Mouse (Mus musculus) intestine, embryonic 14.5 days (tissue): ENCODE results near the gene Zhx3. TPM values are rescaled to one million over a fixed set of nuclear protein-coding genes. Genes with fewer than 3 reads are reported as not detected.

ENCODE experiments used
- ATAC-seq: fragments of 200-750 bp; cut with Nextera tagmentation; replicated peaks from 2 replicates; pipeline ENCODE4 v1.8.0; 2017; ENCODE audit warnings: low read depth, moderate number of reproducible peaks, moderate TSS enrichment, moderate library complexity; ENCODE audit not compliant: low FRiP score, low TSS enrichment
- DNase-seq: peaks from one replicate; pipeline ENCODE4 v3.0.0-alpha.2; 2018; ENCODE audit warnings: low spot score
- H3K27ac ChIP-seq: fragments of 300-500 bp; sonication (generic); 2 replicates; pipeline ENCODE4 v1.5.1; 2014; ENCODE audit warnings: low read depth, mild to moderate bottlenecking, control low read depth
- H3K27me3 ChIP-seq: fragments of 300-500 bp; sonication (generic); replicated peaks from 2 replicates; pipeline ENCODE4 v1.6.1; 2014; ENCODE audit warnings: low read length, control low read depth; ENCODE audit not compliant: control insufficient read depth, insufficient read depth
- H3K36me3 ChIP-seq: fragments of 300-500 bp; sonication (generic); 2 replicates; pipeline ENCODE4 v1.6.1; 2014; ENCODE audit warnings: low read length, control low read depth; ENCODE audit not compliant: control insufficient read depth, insufficient read depth
- H3K4me1 ChIP-seq: fragments of 300-500 bp; sonication (generic); replicated peaks from 2 replicates; pipeline ENCODE4 v1.6.1; 2014; ENCODE audit warnings: low read length, control low read depth, mixed read lengths; ENCODE audit not compliant: control insufficient read depth, insufficient read depth
- H3K4me2 ChIP-seq: fragments of 300-500 bp; sonication (generic); 2 replicates; pipeline ENCODE4 v1.6.1; 2014; ENCODE audit warnings: low read length
- H3K4me3 ChIP-seq: fragments of 300-500 bp; sonication (generic); 2 replicates; pipeline ENCODE4 v1.5.1; 2014; ENCODE audit warnings: low read depth, low read length, control low read depth, mixed read lengths
- H3K9ac ChIP-seq: fragments of 300-500 bp; sonication (generic); 2 replicates; pipeline ENCODE4 v1.6.1; 2014; ENCODE audit warnings: mild to moderate bottlenecking, low read length
- H3K9me3 ChIP-seq: fragments of 300-500 bp; sonication (generic); 2 replicates; pipeline ENCODE4 v1.6.1; 2016; ENCODE audit warnings: low read length, control low read depth; ENCODE audit not compliant: control insufficient read depth
- WGBS: fragments of 180-500 bp; shearing (Covaris S2); extraction: QIAGEN DNeasy Blood & Tissue Kit; methylation state at CpG from one replicate; pipeline ENCODE4 v1.1.7; 2014; 5-methylcytosine and 5-hydroxymethylcytosine counted together
- polyA plus RNA-seq: library from polyadenylated mRNA; unstranded; fragments of >200 nt; fragmentation: Nextera tagmentation; extraction: Ambion mirVana; gene quantifications from 2 replicates; pipeline ENCODE4 v1.2.1, GENCODE M21; 2014

Zhx3 gene
- polyA plus RNA-seq, 1 experiment from 2014 or later, result 7.5 TPM

GRCm38 (mm10) chr2:160912231-160912671 lies 39.5 kb upstream of the Zhx3 start, which contains the start of gene Emilin3:
Gene Emilin3, minus strand, starts transcription at chr2:160912328.
- peak within 1 kb of the TSS; percentile 73 for H3K27ac ChIP-seq
- H3K27me3 ChIP-seq, result peaks cover 15% of the 10 kb centered on the region
- H3K9me3 ChIP-seq, result no peaks in the 10 kb centered on the region
- H3K4me3 ChIP-seq, result peak within 1 kb of the TSS; percentile 56
- DNase-seq, result peak; percentile 69
- peak within 1 kb of the TSS; percentile 77 for H3K4me2 ChIP-seq
- peaks cover 13% of the 10 kb centered on the region for H3K4me1 ChIP-seq
- peaks cover 20% of the 10 kb centered on the region for H3K36me3 ChIP-seq
- WGBS, result under 1% methylated on average over 40 of the region's 46 CpGs
- H3K9ac ChIP-seq, result peak within 1 kb of the TSS; percentile 58
- peak; percentile 80 for ATAC-seq

GRCm38 (mm10) chr2:160911558-160912201 lies 38.9 kb upstream of the Zhx3 start:
- under 1% methylated on average over 58 of the region's 64 CpGs for WGBS
- Histone ChIP-seq H3K27me3 (peaks cover 15% of the 10 kb centered on the region), H3K36me3 (peaks cover 25% of the 10 kb centered on the region), H3K9ac (peak overlapping the region; percentile 58), H3K4me1 (peaks cover 13% of the 10 kb centered on the region), H3K4me3 (peak overlapping the region; percentile 56), H3K9me3 (no peaks in the 10 kb centered on the region), H3K4me2 (peak overlapping the region; percentile 77), H3K27ac (peak overlapping the region; percentile 73)
- DNase-seq, result peak; percentile 74
- ATAC-seq, result peak; percentile 43

- WGBS, result 85% methylated on average over 5 of the region's 5 CpGs
- no peak overlapping the region for H3K27ac ChIP-seq
- H3K4me2 ChIP-seq, result peak overlapping the region; percentile 77
- H3K4me1 ChIP-seq, result peaks cover 7% of the 10 kb centered on the region
- no peak overlapping the region for H3K9ac ChIP-seq
- H3K27me3 ChIP-seq, result peaks cover 15% of the 10 kb centered on the region
- H3K4me3 ChIP-seq, result peak overlapping the region; percentile 56; the same call in 1 of the 2 replicates
- peaks cover 25% of the 10 kb centered on the region for H3K36me3 ChIP-seq
- DNase-seq, result no peak
- no peak for ATAC-seq
- H3K9me3 ChIP-seq, result no peaks in the 10 kb centered on the region
Measured at GRCm38 (mm10) chr2:160910633-160911032, 37.8 kb upstream of the Zhx3 start.

- no peak for ATAC-seq
- whole genome bisulfite sequencing, result 64% methylated on average over 18 of the region's 18 CpGs
Measured at GRCm38 (mm10) chr2:160908607-160909006, 35.8 kb upstream of the Zhx3 start.

GRCm38 (mm10) chr2:160906101-160906500 lies 33.3 kb upstream of the Zhx3 start:
- Histone ChIP-seq H3K27me3 (0 out of 2 replicates have a peak, but pooled peaks cover 3% of the 10 kb centered on the region), H3K4me2 (no peak overlapping the region), H3K27ac (no peak overlapping the region), H3K4me3 (no peak overlapping the region), H3K9me3 (no peaks in the 10 kb centered on the region), H3K36me3 (peaks cover 25% of the 10 kb centered on the region), H3K4me1 (peaks cover under 1% of the 10 kb centered on the region; the same call in 1 of the 2 replicates), H3K9ac (no peak overlapping the region)
- WGBS, result 78% methylated on average over 5 of the region's 5 CpGs
- no peak for DNase-seq
- no peak for ATAC-seq

More at GRCm38 (mm10) chr2:160908607-160909006, 35.8 kb upstream of the Zhx3 start:
- no peak overlapping the region for H3K27ac ChIP-seq
- peaks cover 25% of the 10 kb centered on the region for H3K36me3 ChIP-seq
- H3K4me1 ChIP-seq, result peaks cover 2% of the 10 kb centered on the region; the same call in 1 of the 2 replicates
- H3K9ac ChIP-seq, result no peak overlapping the region
- H3K4me3 ChIP-seq, result no peak overlapping the region
- no peak for DNase-seq
- H3K27me3 ChIP-seq, result peaks cover 15% of the 10 kb centered on the region
- no peak overlapping the region for H3K4me2 ChIP-seq
- no peaks in the 10 kb centered on the region for H3K9me3 ChIP-seq

GRCm38 (mm10) chr2:160905301-160905700 lies 32.5 kb upstream of the Zhx3 start:
- DNase-seq, result no peak
- 97% methylated on average over 12 of the region's 12 CpGs for WGBS

GRCm38 (mm10) chr2:160901656-160902412 lies 29.0 kb upstream of the Zhx3 start:
- Histone ChIP-seq H3K36me3 (peaks cover 2% of the 10 kb centered on the region; the same call in 1 of the 2 replicates), H3K27ac (no peak overlapping the region), H3K27me3 (no peaks in the 10 kb centered on the region), H3K4me1 (no peaks in the 10 kb centered on the region; the same call in 1 of the 2 replicates), H3K9ac (no peak overlapping the region), H3K4me2 (no peak overlapping the region), H3K9me3 (no peaks in the 10 kb centered on the region), H3K4me3 (no peak overlapping the region)
- WGBS, result 66% methylated on average over 7 of the region's 7 CpGs
- ATAC-seq, result 0 out of 2 replicates have a peak, but pooled peaks have one; percentile 16
- DNase-seq, result no peak

More at GRCm38 (mm10) chr2:160905301-160905700, 32.5 kb upstream of the Zhx3 start:
- Histone ChIP-seq H3K27me3 (no peaks in the 10 kb centered on the region), H3K4me3 (no peak overlapping the region), H3K4me1 (no peaks in the 10 kb centered on the region; the same call in 1 of the 2 replicates), H3K4me2 (no peak overlapping the region), H3K9ac (no peak overlapping the region), H3K9me3 (no peaks in the 10 kb centered on the region), H3K27ac (no peak overlapping the region), H3K36me3 (peaks cover 25% of the 10 kb centered on the region)
- no peak for ATAC-seq

- 84% methylated on average over 9 of the region's 9 CpGs for WGBS
- H3K4me1 ChIP-seq, result no peaks in the 10 kb centered on the region
- H3K27ac ChIP-seq, result no peak overlapping the region
- H3K36me3 ChIP-seq, result no peaks in the 10 kb centered on the region
- no peak overlapping the region for H3K9ac ChIP-seq
- H3K4me3 ChIP-seq, result no peak overlapping the region
- ATAC-seq, result no peak
- DNase-seq, result no peak
- no peak overlapping the region for H3K4me2 ChIP-seq
- H3K27me3 ChIP-seq, result no peaks in the 10 kb centered on the region
- no peaks in the 10 kb centered on the region for H3K9me3 ChIP-seq
Measured at GRCm38 (mm10) chr2:160891697-160892096, 18.9 kb upstream of the Zhx3 start.
